Mouse (Mus musculus): Measurements from ENCODE around the gene Stk16.

The Stk16 gene

DNA sequence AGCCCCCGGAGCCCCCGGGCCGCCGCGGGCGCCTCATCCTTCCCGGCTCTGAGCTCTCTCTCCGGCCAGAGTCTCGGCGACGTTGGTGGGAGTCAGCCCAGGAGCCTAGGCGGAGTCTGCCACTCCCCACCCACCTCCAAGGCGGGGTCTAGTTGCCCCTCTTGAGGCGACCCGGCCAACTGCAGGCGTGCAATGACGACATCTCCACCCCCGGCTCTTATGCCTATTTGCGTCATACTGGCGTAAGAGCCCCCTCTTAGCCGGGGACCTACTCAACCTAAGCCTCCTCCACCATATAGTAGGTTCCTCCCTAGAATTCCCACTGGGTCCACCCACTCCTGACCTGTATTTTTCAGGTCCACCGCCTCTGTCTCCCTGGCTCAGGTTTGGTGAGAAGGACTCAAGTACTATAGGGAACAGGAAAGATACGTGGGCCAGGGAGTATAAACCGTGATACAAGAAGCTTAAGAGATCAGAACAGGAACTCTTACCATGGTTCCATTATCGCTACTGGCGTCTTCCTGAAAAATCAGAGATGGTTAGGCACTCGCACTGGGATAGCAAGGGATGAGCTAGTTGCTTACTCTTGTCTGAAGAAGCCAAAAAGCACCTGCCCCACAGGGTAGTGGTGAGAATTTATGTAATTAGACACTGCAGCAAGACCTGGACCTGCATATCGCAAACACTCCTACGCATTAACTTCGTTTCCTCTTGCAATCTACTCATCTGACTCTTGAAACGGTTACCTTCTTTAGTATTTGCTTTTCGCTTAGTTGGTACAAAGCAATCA lies 53.6 kb downstream of the Stk16 start, which contains the start of gene Ptprn:
Gene Ptprn (minus strand): TSS at position 412 of the 790 bp plus-strand sequence.
- intact Hi-C loops (cut with DNase I) = no loop called here

Small RNAs within 50 kb of the gene (microRNA-seq; reads per million reads assigned to microRNA genes)
- gene Gm27943 = 0 reads per million in 2 experiments

Measured in adrenal gland (tissue).